Mouse (Mus musculus) kidney, adult 2 months (tissue): ENCODE data around the gene Rasl12.

ENCODE experiments used
- CTCF ChIP-seq: fragments of 200-500 bp; conservative IDR thresholded peaks from 2 replicates; pipeline ENCODE4 v1.5.1; 2011; ENCODE audit warnings: low read depth, mild to moderate bottlenecking, control low read depth, low read length, moderate library complexity, mixed read lengths; ENCODE audit not compliant: insufficient read depth, insufficient read length
- POLR2A ChIP-seq: fragments of 200-500 bp; IDR thresholded peaks from one replicate; pipeline ENCODE4 v1.6.1; 2011; ENCODE audit warnings: low read depth, low read length, control low read depth

- TF ChIP-seq POLR2A (no peak), CTCF (no peak)
Observed at GRCm38 (mm10) chr9:65384276-65384675, 14.0 kb upstream of the Rasl12 start.
